Comparison of ENCODE assay signal across 8 mouse cellular contexts in genomic region chr13:47014334-47015194, GRCm38 (mm10). TPM values are rescaled to one million over a fixed set of nuclear protein-coding genes. Genes with fewer than 3 reads are reported as not detected.
DNase-seq lines count a peak whose midpoint lies in the region; ATAC-seq and TF ChIP-seq lines count a peak whose summit lies in the region.

Gene Nhlrc1, minus strand, starts transcription at chr13:47014850.

- 5% methylated on average over 69 of the region's 73 CpGs for WGBS in forebrain, embryonic 11.5 days
- 3% methylated on average over 73 of the region's 73 CpGs for WGBS in heart, embryonic 15.5 days
- WGBS in liver, embryonic 11.5 days = 4% methylated on average over 70 of the region's 73 CpGs

- no peaks in the 10 kb centered on the region for H3K36me3 ChIP-seq in forebrain, embryonic 11.5 days (ENCODE audit: control insufficient read depth, insufficient read depth, low read length)
- no peaks in the 10 kb centered on the region for H3K36me3 ChIP-seq in heart, embryonic 15.5 days
- no peaks in the 10 kb centered on the region; the same call in 1 of the 2 replicates for H3K36me3 ChIP-seq in liver, embryonic 11.5 days (ENCODE audit: control insufficient read depth, insufficient read depth, low read length)
- H3K36me3 ChIP-seq in myocyte (ENCODE audit: control insufficient read depth, insufficient read depth) = no peaks in the 10 kb centered on the region

- peaks cover 4% of the 10 kb centered on the region; the same call in 1 of the 2 replicates for H3K4me1 ChIP-seq in forebrain, embryonic 11.5 days (replicated peaks; ENCODE audit: control insufficient read depth, insufficient read depth, low read length)
- peaks cover 15% of the 10 kb centered on the region for H3K4me1 ChIP-seq in heart, embryonic 15.5 days (replicated peaks)
- peaks cover 4% of the 10 kb centered on the region; the same call in 1 of the 2 replicates for H3K4me1 ChIP-seq in liver, embryonic 11.5 days (replicated peaks; ENCODE audit: control insufficient read depth, insufficient read depth, low read length)

- H3K9ac ChIP-seq in forebrain, embryonic 11.5 days (ENCODE audit: low read length) = peak within 1 kb of the TSS; percentile 62
- H3K9ac ChIP-seq in heart, embryonic 15.5 days = peak within 1 kb of the TSS; percentile 72
- peak within 1 kb of the TSS; percentile 69 for H3K9ac ChIP-seq in liver, embryonic 11.5 days (ENCODE audit: low read depth, low read length)

- peak within 1 kb of the TSS; percentile 89 for H3K4me2 ChIP-seq in forebrain, embryonic 11.5 days (ENCODE audit: low read depth, low read length, severe bottlenecking)
- peak within 1 kb of the TSS; percentile 100 for H3K4me2 ChIP-seq in heart, embryonic 15.5 days
- peak within 1 kb of the TSS; percentile 99 for H3K4me2 ChIP-seq in liver, embryonic 11.5 days
- H3K4me2 ChIP-seq in myocyte (ENCODE audit: low read depth) = peak within 1 kb of the TSS; percentile 49

- ATAC-seq in forebrain, embryonic 11.5 days (replicated peaks; ENCODE audit: low FRiP score) = peak; percentile 87
- ATAC-seq in heart, embryonic 15.5 days (replicated peaks; ENCODE audit: insufficient number of reproducible peaks, insufficient read depth, low FRiP score, low read depth) = peak; percentile 78
- ATAC-seq in liver, embryonic 11.5 days (replicated peaks; ENCODE audit: low FRiP score) = peak; percentile 75

- peaks cover 6% of the 10 kb centered on the region; the same call in 1 of the 2 replicates for H3K9me3 ChIP-seq in forebrain, embryonic 11.5 days (ENCODE audit: control insufficient read depth, low read length)
- no peaks in the 10 kb centered on the region for H3K9me3 ChIP-seq in heart, embryonic 15.5 days (replicated peaks)
- H3K9me3 ChIP-seq in liver, embryonic 11.5 days (ENCODE audit: control insufficient read depth, low read length) = no peaks in the 10 kb centered on the region

- no peaks in the 10 kb centered on the region for H3K79me2 ChIP-seq in myocyte (ENCODE audit: control insufficient read depth, insufficient read depth)

- peaks cover 7% of the 10 kb centered on the region for H3K27me3 ChIP-seq in forebrain, embryonic 11.5 days (ENCODE audit: control insufficient read depth, insufficient read depth, low read length)
- no peaks in the 10 kb centered on the region for H3K27me3 ChIP-seq in heart, embryonic 15.5 days
- peaks cover 8% of the 10 kb centered on the region for H3K27me3 ChIP-seq in liver, embryonic 11.5 days (replicated peaks; ENCODE audit: control insufficient read depth, insufficient read depth, low read length)
- no peaks in the 10 kb centered on the region for H3K27me3 ChIP-seq in myocyte (ENCODE audit: control insufficient read depth, insufficient read depth, insufficient read length)

- peak; percentile 34 for DNase-seq in A20 (ENCODE audit: low read depth, low spot score)
- peak; percentile 51 for DNase-seq in c-Kit-positive CD71-negative TER-119-negative erythroid progenitor cells, embryonic 14.5 days (ENCODE audit: low read depth)
- peak; percentile 84 for DNase-seq in forebrain, embryonic 11.5 days (ENCODE audit: low spot score)
- DNase-seq in kidney, postnatal 10 days = peak; percentile 85
- DNase-seq in liver, embryonic 11.5 days (ENCODE audit: low spot score) = peak; percentile 75
- DNase-seq in spleen, postnatal 36 days (ENCODE audit: low spot score in 2 of 2) = peak; percentile 37 to 41

- peak within 1 kb of the TSS; percentile 52 for H3K4me3 ChIP-seq in forebrain, embryonic 11.5 days (ENCODE audit: low read depth, low read length)
- peak within 1 kb of the TSS; percentile 67 for H3K4me3 ChIP-seq in heart, embryonic 15.5 days
- peak within 1 kb of the TSS; percentile 67 for H3K4me3 ChIP-seq in liver, embryonic 11.5 days (ENCODE audit: low read depth, low read length)
- no peak within 1 kb of the TSS for H3K4me3 ChIP-seq in myocyte

- no peak within 1 kb of the TSS for H3K27ac ChIP-seq in forebrain, embryonic 11.5 days (ENCODE audit: low read depth, low read length)
- H3K27ac ChIP-seq in heart, embryonic 15.5 days = no peak within 1 kb of the TSS
- H3K27ac ChIP-seq in liver, embryonic 11.5 days (ENCODE audit: low read depth, low read length) = no peak within 1 kb of the TSS

- no peak for TF ChIP-seq POLR2A in myocyte (IDR thresholded peaks at IDR 0.05; ENCODE audit: insufficient read length, low read depth)

- H3ac ChIP-seq in myocyte (ENCODE audit: control insufficient read depth, insufficient read length) = no peak within 1 kb of the TSS

TF ChIP-seq in myocyte, 11 proteins besides CTCF, POLR2A, EP300 and RAD21:
- TF ChIP-seq MYOG (IDR thresholded peaks at IDR 0.05; ENCODE audit: control insufficient read depth in 1 of 3, insufficient read depth in 1 of 3, insufficient read length in 2 of 3, low read depth in 2 of 3) (peak in 1 of 3 experiments; percentile 30), REST (IDR thresholded peaks at IDR 0.05; ENCODE audit: insufficient read depth, insufficient read length) (no peak)

RNA-seq across cellular contexts. Expression of gene Nhlrc1, which starts in this region (rescaled TPM):
- polyA plus RNA-seq in forebrain, embryonic 11.5 days (2014; fragmentation: Nextera tagmentation; extraction: Ambion mirVana) = 5.3 and 6.9 TPM in 2 replicates
- polyA plus RNA-seq in heart, embryonic 15.5 days (2015; fragmentation: Nextera tagmentation; extraction: Ambion mirVana) = 3.8 and 4.2 TPM in 2 replicates
- polyA plus RNA-seq in liver, embryonic 11.5 days (2014; fragmentation: Nextera tagmentation; extraction: Ambion mirVana) = 1.6 and 2.0 TPM in 2 replicates
- 0.14 TPM for polyA plus RNA-seq in myocyte (2012; fragmentation: generic; extraction: Trizol)

Comparison
In these comparisons a context has a peak if more than half of its experiments do, and no peak if none do; other contexts are left out.
1. DNase-seq: peak in every context shown above with its lines; median percentile 85 in kidney, postnatal 10 days; 84 in forebrain, embryonic 11.5 days; 75 in liver, embryonic 11.5 days; 51 in c-Kit-positive CD71-negative TER-119-negative erythroid progenitor cells, embryonic 14.5 days; 39 in spleen, postnatal 36 days; 34 in A20.
2. H3K4me2 ChIP-seq: peak in every context shown above with its lines; median percentile 100 in heart, embryonic 15.5 days; 99 in liver, embryonic 11.5 days; 89 in forebrain, embryonic 11.5 days; 49 in myocyte.